Mouse (Mus musculus) left cerebral cortex, postnatal 10 days (tissue): ENCODE measurements around the gene Fam241b. TPM values are rescaled to one million over a fixed set of nuclear protein-coding genes. Genes with fewer than 3 reads are reported as not detected.
"Not testable (repeated sequence)": the region's sequence is repeated elsewhere in the genome, so short reads cannot be mapped to it uniquely, and the experiment has no call there.

Source experiments
- DNase-seq, 2 experiments: peaks; one replicate each; pipeline ENCODE4 v3.0.0; 2021 to 2022; ENCODE audit warnings: low spot score in 2 of 2, mixed read lengths in 1 of 2; ENCODE audit errors: extremely low spot score in 1 of 2
- intact Hi-C: fragments of 180-260 bp; cut with DNase I; formaldehyde crosslinking; loops from one replicate; pipeline ENCODE4 v1.15.1; 2025
- total RNA-seq, 2 experiments: library from RNA; stranded (reverse); gene quantifications; 2 replicates each; pipeline ENCODE4 v1.2.3; 2021

The Fam241b gene
- total RNA-seq, 2 experiments from 2014 or later: 61.7 to 62.4 TPM

DNA sequence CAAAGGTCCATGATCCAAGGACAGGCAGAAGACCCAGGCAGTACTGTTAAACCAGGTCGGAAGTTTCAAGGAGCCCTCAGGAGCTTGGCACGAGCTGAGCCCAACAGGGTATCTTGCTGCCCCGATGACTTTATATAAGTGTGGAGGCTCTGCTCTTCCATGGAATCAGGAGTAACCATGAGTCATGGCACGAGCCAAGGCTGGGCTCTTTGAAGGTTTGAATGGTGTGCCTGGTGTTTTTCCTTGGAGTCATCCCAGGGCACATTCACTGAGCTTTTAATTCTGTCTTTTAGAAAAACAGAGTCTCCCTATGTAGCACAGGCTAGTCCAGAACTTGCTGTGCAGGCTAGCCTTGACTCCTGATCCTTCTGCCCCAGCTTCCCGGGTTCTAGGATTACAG lies 55.3 kb downstream of the Fam241b start:
- intact Hi-C loops: no loop called here
- DNase-seq: no peak

DNA sequence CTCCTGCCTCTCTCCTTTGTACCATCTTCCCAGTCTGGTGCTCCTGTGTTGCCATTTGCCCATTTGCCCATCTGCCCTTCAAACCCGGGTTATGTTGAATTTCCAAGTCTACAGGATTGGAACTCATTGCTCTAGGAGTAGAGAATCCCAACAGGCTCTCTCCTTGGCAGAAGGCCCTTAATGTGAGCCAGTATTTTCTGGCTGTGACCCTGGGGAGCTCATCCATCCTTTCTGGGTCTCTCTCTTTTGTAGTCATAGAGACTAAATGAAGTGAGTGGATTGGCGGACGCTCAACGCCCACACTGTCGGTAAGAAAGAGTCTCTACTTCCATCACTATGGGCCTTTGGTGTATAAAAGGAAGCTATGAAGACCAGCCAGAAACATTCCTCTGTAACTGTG lies 56.9 kb downstream of the Fam241b start:
- no peak for DNase-seq
- intact Hi-C loops: no loop called here

DNA sequence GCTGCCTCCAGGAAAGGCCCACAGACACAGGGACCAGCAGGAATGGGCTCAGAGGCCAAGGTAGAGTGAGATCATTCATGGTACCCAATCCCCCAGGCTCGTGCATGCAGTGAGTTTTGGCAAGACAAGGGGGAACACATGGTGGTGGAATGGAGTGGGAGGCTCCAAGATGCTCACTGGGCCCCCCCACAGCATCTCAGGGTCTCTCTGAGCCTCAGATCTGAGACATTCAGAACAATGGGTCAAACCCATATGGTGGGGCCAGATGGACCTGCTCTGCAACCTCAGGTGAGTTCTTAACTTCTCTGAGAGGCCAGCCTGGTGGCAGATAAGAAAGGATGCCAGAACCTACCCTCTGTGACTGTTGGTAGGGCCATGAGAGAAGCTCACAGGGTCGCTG lies 57.7 kb downstream of the Fam241b start:
- no peak for DNase-seq
- intact Hi-C loops: no loop called here

DNA sequence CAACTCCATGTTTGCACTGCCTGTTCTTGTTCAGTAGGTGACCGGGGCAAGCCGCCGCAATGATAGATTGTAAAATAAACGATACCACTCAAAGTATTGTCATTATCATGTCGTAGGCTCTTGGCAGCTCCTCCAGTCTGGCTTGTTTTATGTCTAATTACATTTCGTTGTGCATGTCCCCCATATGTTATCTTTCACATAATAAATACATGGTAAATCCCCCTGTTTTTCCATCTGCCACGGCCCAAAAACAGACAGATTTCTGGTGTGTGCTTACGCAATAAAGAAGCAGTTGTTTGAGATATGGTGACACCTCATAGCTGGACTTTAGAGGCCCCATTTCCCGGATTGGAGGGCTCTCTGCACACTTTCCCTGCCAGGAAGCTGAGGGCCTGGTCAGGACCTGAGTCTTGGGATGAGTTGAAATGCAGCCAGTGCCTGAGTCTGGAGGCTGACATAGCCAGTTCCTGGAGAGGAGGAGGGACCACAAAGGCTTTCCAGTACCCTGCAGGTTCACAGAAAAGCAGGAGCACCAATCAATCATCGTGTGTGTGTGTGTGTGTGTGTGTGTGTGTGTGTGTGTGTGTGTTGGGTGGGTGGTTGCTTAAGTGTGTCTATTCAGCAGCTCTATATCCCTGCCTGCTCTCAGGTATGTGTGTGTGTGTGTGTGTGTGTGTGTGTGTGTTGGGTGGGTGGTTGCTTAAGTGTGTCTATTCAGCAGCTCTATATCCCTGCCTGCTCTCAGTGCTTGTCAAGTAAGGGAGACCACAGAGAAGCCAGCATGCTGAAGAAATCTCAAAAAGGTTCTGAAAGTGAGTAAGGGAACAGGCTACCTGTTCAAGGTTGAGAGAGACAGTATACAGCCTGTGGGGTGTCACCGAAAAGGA lies 67.2 kb downstream of the Fam241b start:
- intact Hi-C loops: no loop called here
- no peak for DNase-seq

DNA sequence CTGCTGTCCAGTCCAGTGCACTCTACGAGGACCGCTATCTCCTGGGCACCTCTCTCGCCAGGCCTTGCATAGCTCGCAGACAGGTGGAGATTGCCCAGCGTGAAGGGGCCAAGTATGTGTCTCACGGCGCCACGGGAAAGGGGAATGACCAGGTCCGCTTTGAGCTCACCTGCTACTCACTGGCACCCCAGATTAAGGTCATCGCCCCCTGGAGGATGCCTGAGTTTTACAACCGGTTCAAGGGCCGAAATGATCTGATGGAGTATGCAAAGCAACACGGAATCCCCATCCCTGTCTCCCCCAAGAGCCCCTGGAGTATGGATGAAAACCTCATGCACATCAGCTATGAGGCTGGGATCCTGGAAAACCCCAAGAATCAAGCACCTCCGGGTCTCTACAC lies 72.4 kb downstream of the Fam241b start:
- DNase-seq, intact Hi-C loops: not testable (repeated sequence)

DNA sequence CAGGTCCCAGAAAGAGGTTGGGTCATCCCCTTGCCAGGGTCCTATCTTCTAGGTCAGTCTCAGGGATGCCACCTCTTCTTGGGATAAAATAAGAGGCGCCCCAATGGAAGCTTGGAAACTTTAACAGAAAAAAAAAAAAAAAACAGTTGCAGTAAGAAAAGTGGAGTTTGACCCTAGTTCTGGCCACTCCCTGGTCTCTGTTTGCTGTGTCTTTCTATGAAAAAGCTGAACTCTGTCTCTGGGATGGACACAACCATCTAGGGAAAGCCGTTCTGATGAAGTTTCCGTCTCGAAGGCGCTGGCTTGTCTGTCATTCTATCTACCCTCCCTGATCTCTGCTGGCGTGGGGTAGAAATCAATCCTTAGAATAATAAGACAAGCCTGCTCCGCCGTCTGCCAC lies 73.1 kb downstream of the Fam241b start:
- intact Hi-C loops: no loop called here
- DNase-seq: no peak

DNA sequence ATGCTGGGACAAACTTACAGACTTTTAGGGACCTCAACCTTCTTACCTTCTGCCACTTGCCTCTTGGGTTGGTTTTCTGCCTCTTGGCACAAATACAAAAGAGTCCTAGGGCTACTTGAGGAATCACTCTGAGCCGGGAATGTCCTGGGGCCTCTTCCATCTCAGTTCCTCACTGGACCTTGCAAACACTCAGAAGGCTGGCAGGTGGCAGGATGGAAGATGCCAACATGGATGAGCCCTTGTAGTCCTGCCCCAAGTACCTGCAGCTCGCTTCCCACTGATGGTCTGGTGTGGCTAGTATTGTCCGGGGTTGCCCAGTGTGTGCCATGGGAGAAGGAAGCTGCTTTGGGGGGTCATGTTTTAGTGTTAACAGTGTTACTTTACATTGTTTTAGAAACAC lies 73.8 kb downstream of the Fam241b start:
- intact Hi-C loops: no loop called here
- no peak for DNase-seq

DNA sequence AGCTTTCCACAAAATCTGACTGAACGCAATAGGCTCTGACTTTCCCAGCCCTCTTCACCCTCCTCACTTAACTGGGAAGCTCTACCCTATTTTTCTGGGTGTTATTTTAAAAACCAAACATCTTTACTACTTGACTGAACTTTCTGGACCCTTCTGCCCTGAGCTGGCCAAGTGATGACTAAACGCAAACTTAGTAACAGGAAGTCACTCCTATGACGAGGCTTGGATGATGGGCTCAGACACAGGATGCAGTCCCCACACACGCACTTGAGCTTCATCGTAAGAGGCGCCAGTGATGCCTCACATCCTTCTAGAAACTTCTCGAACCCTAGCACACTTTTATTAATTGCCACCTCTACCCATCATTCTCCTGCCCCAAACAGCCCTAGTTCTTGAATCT lies 74.3 kb downstream of the Fam241b start:
- intact Hi-C loops: no loop called here

DNA sequence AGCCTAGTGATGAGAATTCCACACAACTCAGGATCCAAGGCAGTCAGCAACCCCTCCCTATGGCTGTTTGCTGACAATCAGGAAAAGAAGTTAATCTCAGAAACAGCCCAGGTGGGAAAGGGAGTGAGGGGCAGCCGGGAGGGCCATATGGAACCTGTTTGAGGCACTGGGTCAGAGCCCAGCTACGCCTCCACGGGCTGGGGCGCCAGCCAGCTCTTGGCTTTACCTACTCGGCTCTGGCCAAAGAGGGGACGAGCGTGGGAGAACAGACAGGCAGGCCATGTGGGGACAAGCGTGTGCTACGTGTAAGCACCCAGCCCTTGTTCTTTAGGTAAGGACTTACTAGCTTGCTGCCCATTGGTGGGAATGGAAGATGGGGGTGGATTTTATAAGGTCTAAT lies 75.2 kb downstream of the Fam241b start:
- intact Hi-C loops: no loop called here
- DNase-seq: no peak

More for the DNA sequence above, 74.3 kb downstream of the Fam241b start:
- DNase-seq: no peak

DNA sequence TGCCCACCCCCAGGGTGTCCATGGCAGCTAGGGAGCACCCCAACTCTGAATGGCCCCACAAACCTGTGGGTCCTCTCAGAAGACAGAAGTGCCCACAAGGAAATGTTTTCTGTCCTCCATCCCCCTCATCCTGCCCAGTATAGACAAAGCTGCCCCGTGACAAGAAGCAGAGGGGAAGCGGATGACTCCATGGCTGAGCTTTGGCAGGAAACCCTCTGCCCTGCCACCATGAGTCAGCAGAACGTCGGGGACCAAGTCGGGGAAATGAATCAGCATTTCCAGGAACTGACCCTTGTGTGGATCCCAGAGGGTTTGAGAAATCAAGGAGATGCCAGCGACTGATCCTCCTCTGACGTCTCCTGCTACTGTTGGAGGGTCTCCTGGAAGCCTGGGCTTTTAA lies 77.5 kb downstream of the Fam241b start:
- intact Hi-C loops: no loop called here
- no peak for DNase-seq

DNA sequence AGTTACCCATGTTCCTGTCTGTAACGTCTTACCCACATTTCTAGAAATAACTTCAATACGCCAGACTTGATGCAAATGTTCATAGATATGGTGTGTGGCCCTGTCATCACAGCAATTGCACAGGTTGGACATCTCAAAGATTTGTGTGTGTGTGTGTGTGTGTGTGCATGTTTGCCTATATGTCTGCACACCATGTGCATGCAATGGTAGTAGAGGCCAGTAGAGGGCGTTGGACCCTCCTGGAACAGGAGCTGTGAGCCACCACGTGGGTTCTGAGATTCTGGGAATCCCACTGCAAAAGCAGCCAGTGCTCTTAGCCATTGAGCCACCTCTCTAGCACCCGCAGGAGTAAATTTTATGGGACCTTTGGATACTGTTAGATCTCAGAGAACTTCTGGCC lies 80.9 kb downstream of the Fam241b start:
- intact Hi-C loops: no loop called here
- DNase-seq: no peak

DNA sequence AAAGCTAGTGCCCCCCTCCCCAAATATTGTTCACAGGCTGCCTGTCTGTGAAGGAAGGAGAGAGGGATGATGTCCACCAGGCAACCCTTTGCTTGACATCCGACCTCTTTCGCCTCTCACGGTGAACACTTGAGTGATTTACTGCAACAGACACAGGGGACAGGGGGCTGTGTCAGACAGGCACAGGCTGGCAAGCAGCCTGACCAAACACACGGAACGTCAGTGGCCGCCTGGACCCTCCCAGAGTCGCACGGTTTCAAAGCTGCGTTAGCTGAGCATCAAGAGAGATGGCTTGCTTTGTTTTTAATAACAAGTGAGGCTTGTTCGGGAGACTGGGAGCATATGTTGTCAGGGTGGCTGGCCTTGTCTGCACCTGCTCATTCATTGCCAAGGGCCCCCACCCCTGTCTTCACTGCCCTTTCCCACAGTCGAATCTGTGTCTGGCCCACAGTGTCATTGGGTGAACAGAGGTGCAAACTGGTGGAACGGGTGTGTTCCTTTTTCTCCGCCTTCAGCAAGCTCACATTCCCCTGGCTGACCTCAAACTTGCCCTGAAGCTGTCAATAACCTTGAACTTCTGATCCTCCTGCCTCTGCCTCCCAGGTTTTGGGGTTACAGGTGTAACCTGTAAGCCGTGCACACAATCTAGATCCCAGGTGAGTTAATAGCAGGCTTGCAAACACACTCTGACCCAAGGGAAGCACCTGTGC lies 82.6 kb downstream of the Fam241b start:
- no peak for DNase-seq

DNA sequence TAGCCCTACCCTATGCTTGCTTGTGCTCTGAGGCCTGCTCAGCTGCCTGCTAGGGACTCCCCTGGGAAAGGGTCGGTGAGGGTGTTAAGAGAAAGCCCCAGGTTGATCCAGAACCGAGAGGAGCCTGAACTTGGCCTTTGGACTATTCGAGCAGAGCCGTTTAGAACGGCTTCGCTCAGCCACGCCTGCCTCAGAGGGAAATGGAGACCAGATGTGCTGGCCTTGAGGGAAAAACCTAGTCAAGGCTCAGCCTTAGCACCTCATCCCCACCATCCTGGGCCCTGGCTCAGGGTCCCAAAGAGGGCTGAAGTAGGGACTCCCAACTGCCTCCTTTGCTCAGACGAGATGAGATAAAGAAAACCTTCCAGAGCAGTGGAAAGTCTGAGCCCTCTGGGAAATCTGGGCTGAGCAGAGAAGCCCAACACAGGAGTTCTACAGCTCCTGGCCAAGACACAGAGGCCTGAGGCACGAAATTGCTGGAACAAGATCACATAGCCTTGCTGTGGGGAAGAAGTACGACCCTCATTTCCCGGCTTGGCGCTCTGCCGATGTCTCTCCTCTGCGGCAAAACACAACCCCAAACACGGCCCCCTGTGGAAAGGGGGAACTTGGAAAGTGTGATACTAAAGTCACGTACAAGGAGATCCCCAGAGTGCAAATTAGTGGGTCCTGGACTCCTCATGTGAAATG lies 83.4 kb downstream of the Fam241b start:
- intact Hi-C loops: no loop called here
- DNase-seq: peak in 1 of 2 experiments; percentile 72

More for the DNA sequence above, 82.6 kb downstream of the Fam241b start:
- intact Hi-C loops: no loop called here

DNA sequence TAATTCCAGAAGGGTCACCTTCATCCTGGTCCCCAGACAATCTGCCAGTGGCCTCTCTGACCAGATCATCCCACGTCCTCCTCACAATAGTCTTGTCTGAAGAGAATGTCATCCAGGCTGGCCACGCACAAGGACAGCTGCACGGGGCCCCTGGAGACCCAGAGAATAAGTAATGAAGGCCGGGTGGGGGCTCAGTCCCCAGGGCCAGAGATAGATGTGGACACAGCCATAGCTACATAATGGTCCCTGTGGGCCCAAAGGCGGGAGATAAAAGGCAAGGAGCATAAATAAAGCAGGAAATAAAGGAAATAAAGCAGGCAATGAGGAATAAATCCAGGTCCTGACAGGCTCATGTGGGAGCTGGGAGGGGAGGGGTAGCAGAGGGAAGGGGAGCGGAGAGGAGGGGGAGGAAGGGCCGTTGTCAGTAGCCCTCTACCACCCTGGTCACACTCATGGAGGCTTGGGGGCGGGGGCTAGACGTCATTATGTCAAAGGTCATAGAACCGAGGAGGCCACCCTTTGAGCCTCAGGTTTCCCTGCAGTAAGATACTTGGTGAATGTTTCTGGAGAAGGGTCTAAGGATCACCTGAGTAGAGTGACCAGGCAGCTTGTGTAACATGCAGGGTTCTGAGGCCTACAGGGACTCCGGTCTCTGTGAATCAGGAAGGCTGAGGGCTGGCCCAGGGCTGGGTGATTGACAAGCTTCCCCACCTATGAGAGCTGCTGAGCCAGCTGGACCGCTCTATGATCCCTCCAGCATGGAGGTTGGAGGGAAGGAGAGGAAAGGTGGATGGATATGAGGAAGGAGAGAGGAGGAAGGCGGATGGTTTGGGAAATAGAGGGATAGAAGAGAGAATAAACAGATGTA lies 85.0 kb downstream of the Fam241b start:
- intact Hi-C loops: no loop called here

More for the DNA sequence above, 85.0 kb downstream of the Fam241b start:
- DNase-seq: no peak

Other genes starting within 250 kb of the Fam241b start
- gene Col13a1, start 164.8 kb downstream of the Fam241b start, total RNA-seq: 1 to 10 TPM; 1.8 to 2.0 TPM
- gene Neurog3, start 10.8 kb downstream of the Fam241b start, total RNA-seq: not detected
- gene Tspan15, start 87.3 kb upstream of the Fam241b start, total RNA-seq: 1 to 10 TPM; 5.0 to 7.7 TPM
- under 1 TPM; 0.14 to 0.19 TPM for gene Tacr2, start 108.5 kb upstream of the Fam241b start, total RNA-seq
- gene Hk1, start 236.0 kb upstream of the Fam241b start, total RNA-seq: 100 to 1,000 TPM; 309 to 314 TPM